Mouse (Mus musculus) frontal cortex, adult (tissue): ENCODE data around the gene Kcnk13.
"Not testable (repeated sequence)": the region's sequence is repeated elsewhere in the genome, so short reads cannot be mapped to it uniquely, and the experiment has no call there.

Experiments
- ATAC-seq: cut with Nextera tagmentation; 2 replicates; pipeline ENCODE4 v1.9.2; 2017; ENCODE audit warnings: mild to moderate bottlenecking, moderate library complexity, mixed read lengths; ENCODE audit not compliant: low TSS enrichment

Kcnk13 gene

DNA sequence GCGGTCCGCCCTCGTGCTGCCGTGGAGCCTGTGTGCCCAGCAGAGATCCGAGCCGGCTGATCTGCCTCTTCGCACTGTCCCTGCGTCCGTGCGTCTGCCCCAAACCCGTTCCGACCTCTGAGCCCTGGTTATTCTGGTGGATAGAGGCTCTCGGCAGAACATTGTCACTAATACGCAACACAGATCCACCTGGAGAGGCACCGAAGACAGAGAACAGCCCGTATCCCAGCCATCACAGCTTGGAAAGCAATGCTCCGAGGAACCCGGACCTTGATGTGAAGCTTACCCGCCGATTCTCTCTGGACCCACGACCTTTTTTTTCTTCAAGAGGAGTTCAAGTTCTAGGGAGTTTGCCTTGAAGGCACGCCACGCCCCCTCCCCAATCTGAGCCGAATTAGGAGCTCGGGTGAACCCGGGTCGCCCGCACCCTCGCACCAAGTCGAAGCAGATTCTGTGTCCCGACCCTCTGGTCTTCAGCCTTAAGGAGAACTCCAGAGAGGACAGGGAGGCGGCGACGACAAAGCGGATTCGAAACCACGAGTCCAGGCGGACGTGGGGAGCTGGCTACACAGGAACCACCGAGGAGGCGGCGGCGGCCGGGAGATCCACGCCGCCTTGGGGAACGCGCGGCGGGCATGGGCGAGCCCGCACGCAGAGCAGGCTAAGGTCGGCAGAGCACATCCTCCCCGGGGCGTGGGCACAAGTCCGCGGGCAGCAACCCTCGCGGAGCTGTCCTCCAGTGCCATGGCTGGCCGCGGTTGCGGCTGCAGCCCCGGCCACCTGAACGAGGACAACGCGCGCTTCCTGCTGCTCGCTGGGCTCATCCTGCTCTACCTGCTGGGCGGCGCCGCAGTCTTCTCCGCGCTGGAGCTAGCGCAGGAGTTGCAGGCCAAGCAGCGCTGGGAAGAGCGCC, 1.2 kb downstream of the Kcnk13 start:
- ATAC-seq = peak; percentile 71

DNA sequence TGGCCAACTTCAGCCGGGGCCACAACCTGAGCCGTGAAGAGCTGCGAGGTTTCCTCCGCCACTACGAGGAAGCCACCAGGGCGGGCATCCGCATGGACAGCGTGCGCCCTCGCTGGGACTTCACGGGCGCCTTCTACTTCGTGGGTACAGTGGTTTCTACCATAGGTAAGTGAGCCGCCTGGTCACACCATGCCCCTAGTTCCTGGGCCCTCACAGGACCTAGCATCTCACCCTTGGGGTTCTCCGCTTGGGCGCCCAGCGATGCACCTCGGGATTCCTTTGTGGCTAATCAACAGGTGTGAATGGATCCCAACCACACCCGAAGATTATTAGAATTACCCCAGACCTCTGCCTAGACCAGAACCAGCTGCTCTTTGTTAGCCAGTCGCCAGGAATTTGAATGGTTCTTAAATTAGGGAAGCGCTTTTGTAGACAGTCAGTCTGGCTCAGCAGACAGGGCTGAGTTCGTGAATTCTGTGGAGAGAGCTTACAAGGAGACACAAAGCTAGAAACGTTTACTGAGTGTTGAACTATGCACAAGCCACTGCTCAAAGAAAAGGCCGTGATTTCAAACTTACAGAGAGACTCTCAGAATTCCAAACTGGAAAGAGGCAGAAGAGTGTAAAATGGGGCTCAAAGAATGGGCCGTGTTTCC, 1.9 kb downstream of the Kcnk13 start:
- no peak for ATAC-seq

- no peak for ATAC-seq
Measured at GRCm38 (mm10) chr12:99966881-99967363, 2.6 kb downstream of the Kcnk13 start.

GRCm38 (mm10) chr12:99969906-99970305, 5.6 kb downstream of the Kcnk13 start:
- ATAC-seq = no peak

GRCm38 (mm10) chr12:99971205-99971894, 7.1 kb downstream of the Kcnk13 start:
- not testable (repeated sequence) for ATAC-seq

GRCm38 (mm10) chr12:99972825-99973224, 8.5 kb downstream of the Kcnk13 start:
- ATAC-seq = no peak

GRCm38 (mm10) chr12:99973659-99974058, 9.4 kb downstream of the Kcnk13 start:
- ATAC-seq = no peak

- ATAC-seq = no peak
Measured at GRCm38 (mm10) chr12:99979541-99979940, 15.2 kb downstream of the Kcnk13 start.

DNA sequence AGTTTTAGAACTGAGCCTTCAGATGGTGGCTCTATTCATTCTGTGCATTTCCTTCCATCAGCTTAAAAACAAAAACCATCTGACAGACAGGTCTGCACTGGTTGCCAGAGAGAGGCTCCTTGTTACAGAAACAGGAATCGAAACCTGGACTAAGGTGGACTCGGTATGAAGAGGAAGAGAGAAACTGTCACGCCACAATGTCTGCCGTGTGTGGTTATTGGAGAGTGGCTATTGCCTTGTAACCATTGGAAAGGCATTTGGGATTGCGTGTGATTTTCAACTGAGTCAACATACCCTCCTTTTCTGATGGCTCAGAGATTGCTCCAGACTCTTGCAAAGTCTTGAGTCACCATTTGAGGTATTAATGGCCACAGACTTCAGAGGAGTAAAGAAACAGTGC, 22.5 kb downstream of the Kcnk13 start:
- no peak for ATAC-seq

DNA sequence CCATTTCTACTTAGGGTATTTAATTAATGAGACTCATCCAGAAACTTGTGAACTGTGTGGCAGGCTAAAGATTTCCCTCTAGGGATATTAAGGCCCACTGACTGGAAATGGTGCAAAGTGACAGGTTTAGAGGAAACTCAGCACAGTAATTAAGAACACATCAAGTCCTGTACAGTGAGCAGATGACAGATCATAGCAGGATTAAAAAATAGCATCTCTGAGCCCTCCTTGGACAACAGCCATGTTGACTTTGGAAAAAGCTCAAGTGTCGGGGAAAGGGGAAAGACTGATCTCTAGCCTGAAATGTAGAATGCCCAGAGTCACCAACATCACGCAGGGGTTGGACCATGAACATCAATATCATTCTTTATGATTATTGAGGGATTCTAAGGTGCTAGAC, 23.8 kb downstream of the Kcnk13 start:
- no peak for ATAC-seq

- no peak for ATAC-seq
Measured at GRCm38 (mm10) chr12:99992362-99992862, 28.1 kb downstream of the Kcnk13 start.

DNA sequence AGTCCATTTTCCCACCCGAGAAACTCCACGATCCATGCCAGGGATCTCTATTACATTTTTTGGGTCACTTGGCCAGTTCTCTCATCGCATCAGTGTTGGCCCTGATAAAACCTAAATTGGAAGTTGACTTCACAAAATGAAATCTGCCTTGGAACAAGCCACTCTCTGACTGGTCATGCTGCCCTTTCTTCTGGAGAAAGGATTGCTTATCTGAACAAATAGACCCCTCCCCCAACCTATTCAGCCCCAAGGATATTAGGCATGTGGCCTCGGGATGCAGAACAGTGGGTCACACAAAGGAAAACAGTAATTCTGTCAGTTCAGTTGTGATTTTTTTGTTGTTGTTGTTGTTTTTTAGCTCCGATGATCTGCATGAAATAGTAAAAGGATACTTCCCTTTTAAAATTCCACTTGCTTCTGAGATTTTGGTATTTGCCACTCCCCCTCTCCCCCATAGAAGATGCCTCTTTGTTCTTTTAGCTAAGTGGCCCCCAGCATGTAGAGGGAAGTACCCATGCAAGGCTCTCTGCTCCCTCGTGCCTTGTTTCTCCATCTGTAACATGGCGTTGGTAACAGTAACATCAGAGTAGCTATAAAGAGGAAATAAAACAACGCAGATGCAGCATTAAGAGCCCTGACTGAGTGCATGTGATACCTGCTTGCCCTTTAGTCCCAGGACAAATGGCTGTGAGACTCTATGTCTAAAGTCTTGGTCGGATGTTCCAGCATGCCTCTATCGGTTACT, 29.0 kb downstream of the Kcnk13 start:
- ATAC-seq = no peak

DNA sequence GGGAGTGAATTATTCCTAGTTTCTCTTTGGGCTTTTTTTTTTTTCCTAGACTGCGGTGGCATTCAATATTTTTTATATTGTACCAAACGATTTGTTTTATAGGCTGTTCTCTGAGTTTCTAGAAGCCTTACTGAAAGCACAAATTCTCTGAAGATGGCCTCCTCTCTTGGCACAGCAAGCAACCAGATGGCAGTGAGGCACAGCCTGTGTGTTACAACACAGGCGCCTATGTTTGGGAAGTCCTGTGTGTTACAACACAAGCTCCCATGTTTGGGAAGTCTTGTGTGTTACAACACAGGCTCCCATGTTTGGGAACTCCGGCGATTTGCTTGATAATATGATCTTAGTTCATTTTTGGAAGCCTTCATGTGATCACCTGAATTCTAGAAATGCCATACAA, 31.7 kb downstream of the Kcnk13 start:
- peak; percentile 44; the same call in 1 of the 2 replicates for ATAC-seq

- ATAC-seq = no peak
Measured at GRCm38 (mm10) chr12:99999726-100000125, 35.4 kb downstream of the Kcnk13 start.

GRCm38 (mm10) chr12:100000381-100000780, 36.1 kb downstream of the Kcnk13 start:
- ATAC-seq = no peak

DNA sequence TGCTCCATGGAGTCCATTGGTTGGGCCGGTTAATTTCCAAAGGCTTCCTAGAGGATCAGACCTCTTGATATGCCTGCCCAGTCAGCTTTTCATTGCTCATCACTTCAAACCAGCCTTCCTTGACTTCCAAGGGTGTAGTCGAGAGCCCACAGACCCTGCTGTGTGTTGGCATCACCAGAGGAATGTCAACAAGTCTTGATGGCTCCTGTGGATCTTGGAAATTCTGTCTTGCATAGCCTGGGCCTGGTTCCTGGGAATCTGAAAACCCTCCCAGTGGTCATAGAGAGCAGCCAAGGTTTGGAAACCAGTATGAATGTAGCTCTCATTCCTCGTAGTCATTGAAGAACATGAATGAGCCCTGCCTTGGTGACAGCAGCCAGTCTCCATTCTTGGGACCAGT, 36.9 kb downstream of the Kcnk13 start:
- no peak for ATAC-seq

- no peak for ATAC-seq
Measured at GRCm38 (mm10) chr12:100001910-100002309, 37.6 kb downstream of the Kcnk13 start.

GRCm38 (mm10) chr12:100002914-100003587, 38.8 kb downstream of the Kcnk13 start:
- ATAC-seq = no peak

DNA sequence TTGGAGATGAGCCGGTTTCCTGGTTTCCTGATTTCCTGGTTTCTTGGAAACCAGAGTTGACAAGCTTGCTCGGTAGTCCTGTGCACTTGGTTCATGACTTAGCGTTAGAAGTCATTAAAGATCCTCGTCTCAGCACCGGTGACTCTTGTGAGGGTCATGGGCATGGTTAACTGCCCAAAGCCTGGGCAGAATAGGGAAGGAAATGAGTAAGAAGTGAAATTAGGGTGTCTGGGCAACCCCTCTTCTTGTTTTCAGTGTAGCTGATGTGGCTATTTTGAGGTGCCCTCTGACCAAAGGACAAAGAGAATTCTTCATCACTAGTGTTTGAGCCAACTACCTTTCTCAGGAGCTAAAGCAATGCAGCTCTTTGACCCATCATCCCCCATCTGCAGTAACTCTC, 41.0 kb downstream of the Kcnk13 start:
- no peak for ATAC-seq

DNA sequence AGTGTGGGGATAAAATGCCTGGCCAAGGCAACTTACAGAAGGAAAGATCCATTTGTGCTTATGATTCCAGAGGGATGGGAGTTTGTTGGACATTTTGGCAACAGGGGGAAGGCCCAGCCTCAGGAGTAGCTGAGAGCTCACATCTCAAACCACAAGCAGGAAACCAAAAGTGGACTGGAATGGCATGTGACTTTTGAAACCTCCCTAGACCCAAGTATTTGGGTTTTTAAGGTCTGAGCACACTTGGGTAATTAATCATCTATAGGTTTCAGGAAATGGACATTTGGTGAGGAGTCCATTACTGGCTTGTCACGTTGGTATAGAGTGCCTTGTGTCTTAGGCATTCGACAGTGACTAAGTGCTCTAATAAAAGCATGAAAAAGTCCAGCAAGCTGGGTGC, 42.4 kb downstream of the Kcnk13 start:
- no peak for ATAC-seq

- ATAC-seq = no peak
Measured at GRCm38 (mm10) chr12:100012839-100013238, 48.5 kb downstream of the Kcnk13 start.
